In genomic region chr10:116890587-116890986, GRCm38 (mm10) we compare ENCODE assay signal across 12 mouse cellular contexts. TPM values are rescaled to one million over a fixed set of nuclear protein-coding genes. Genes with fewer than 3 reads are reported as not detected.
DNase-seq lines count a peak whose midpoint lies in the region; ATAC-seq lines count a peak whose summit lies in the region.
"Had no signal": no experiment of that assay in that cellular context is flagged by ENCODE, and none has a peak within 500 bp of the region (broad histone marks: within the 10 kb centered on the region; RNA-seq: fewer than 3 reads in every experiment).

No protein-coding gene starts in this region.

- H3K4me2 ChIP-seq in forebrain, embryonic 11.5 days (ENCODE audit: low read depth, low read length, severe bottlenecking), result no peak overlapping the region
- H3K4me2 ChIP-seq in forebrain, embryonic 14.5 days (ENCODE audit: low read length), result no peak overlapping the region
- no peak overlapping the region for H3K4me2 ChIP-seq in limb, embryonic 11.5 days (ENCODE audit: low read depth, severe bottlenecking)

- no peak overlapping the region for H3K4me3 ChIP-seq in forebrain, embryonic 11.5 days (ENCODE audit: low read depth, low read length)
- no peak overlapping the region for H3K4me3 ChIP-seq in forebrain, embryonic 10.5 days
- no peak overlapping the region for H3K4me3 ChIP-seq in forebrain, embryonic 14.5 days (ENCODE audit: low read depth, low read length)
- H3K4me3 ChIP-seq in limb, embryonic 11.5 days (ENCODE audit: low read depth, low read length), result no peak overlapping the region

- H3K36me3 ChIP-seq in forebrain, embryonic 11.5 days (ENCODE audit: control insufficient read depth, insufficient read depth, low read length), result no peaks in the 10 kb centered on the region
- no peaks in the 10 kb centered on the region for H3K36me3 ChIP-seq in forebrain, embryonic 10.5 days (replicated peaks)
- H3K36me3 ChIP-seq in forebrain, embryonic 14.5 days (ENCODE audit: control insufficient read depth, insufficient read depth, low read length), result no peaks in the 10 kb centered on the region
- no peaks in the 10 kb centered on the region for H3K36me3 ChIP-seq in limb, embryonic 11.5 days (ENCODE audit: control insufficient read depth, insufficient read depth, low read length)

- H3K9ac ChIP-seq in forebrain, embryonic 11.5 days (ENCODE audit: low read length), result no peak overlapping the region
- H3K9ac ChIP-seq in forebrain, embryonic 14.5 days (ENCODE audit: low read length), result no peak overlapping the region
- H3K9ac ChIP-seq in limb, embryonic 11.5 days (ENCODE audit: low read length), result no peak overlapping the region

- no peaks in the 10 kb centered on the region for H3K27me3 ChIP-seq in forebrain, embryonic 11.5 days (ENCODE audit: control insufficient read depth, insufficient read depth, low read length)
- H3K27me3 ChIP-seq in forebrain, embryonic 10.5 days (ENCODE audit: poor library complexity, severe bottlenecking), result no peaks in the 10 kb centered on the region
- H3K27me3 ChIP-seq in forebrain, embryonic 14.5 days (replicated peaks; ENCODE audit: control insufficient read depth, insufficient read depth, low read length), result no peaks in the 10 kb centered on the region
- no peaks in the 10 kb centered on the region for H3K27me3 ChIP-seq in limb, embryonic 11.5 days (ENCODE audit: control insufficient read depth, insufficient read depth, low read length)

- ATAC-seq in forebrain, embryonic 11.5 days (replicated peaks; ENCODE audit: low FRiP score), result peak; percentile 53; the same call in 1 of the 2 replicates
- peak; percentile 69; the same call in 1 of the 2 replicates for ATAC-seq in forebrain, embryonic 14.5 days
- ATAC-seq in limb, embryonic 11.5 days (ENCODE audit: insufficient number of reproducible peaks, low FRiP score, low TSS enrichment, low read depth), result no peak; the same call in 1 of the 2 replicates
- ATAC-seq: intestine, postnatal 0 days had no signal

- 51% methylated on average over 5 of the region's 5 CpGs for WGBS in forebrain, embryonic 11.5 days
- 57% methylated on average over 5 of the region's 5 CpGs for WGBS in forebrain, embryonic 10.5 days
- 40% methylated on average over 5 of the region's 5 CpGs for WGBS in forebrain, embryonic 14.5 days
- WGBS in limb, embryonic 11.5 days, result 45% methylated on average over 5 of the region's 5 CpGs

- H3K4me1 ChIP-seq in forebrain, embryonic 11.5 days (replicated peaks; ENCODE audit: control insufficient read depth, insufficient read depth, low read length), result no peaks in the 10 kb centered on the region
- no peaks in the 10 kb centered on the region for H3K4me1 ChIP-seq in forebrain, embryonic 10.5 days
- no peaks in the 10 kb centered on the region for H3K4me1 ChIP-seq in forebrain, embryonic 14.5 days (ENCODE audit: control insufficient read depth, insufficient read depth, low read length)
- peaks cover 16% of the 10 kb centered on the region for H3K4me1 ChIP-seq in limb, embryonic 11.5 days (ENCODE audit: control insufficient read depth, insufficient read depth, low read length)

- H3K27ac ChIP-seq in forebrain, embryonic 11.5 days (ENCODE audit: low read depth, low read length), result no peak overlapping the region
- no peak overlapping the region for H3K27ac ChIP-seq in forebrain, embryonic 10.5 days
- no peak overlapping the region for H3K27ac ChIP-seq in forebrain, embryonic 14.5 days (ENCODE audit: low read depth, low read length)
- H3K27ac ChIP-seq in limb, embryonic 11.5 days (replicated peaks; ENCODE audit: low read depth, low read length), result no peak overlapping the region

- no peak for DNase-seq in forebrain, embryonic 11.5 days (ENCODE audit: low spot score)
- no peak for DNase-seq in forebrain, embryonic 10.5 days (ENCODE audit: extremely low spot score, low spot score)
- peak; percentile 24 for DNase-seq in ES-CJ7 (ENCODE audit: low read depth, low spot score)
- peak; percentile 27 for DNase-seq in forebrain, embryonic 14.5 days (ENCODE audit: low spot score)
- peak; percentile 45 for DNase-seq in limb, embryonic 11.5 days (ENCODE audit: low spot score)
- no peak for DNase-seq in ovary, postnatal 36 days (ENCODE audit: low spot score)
- DNase-seq in testis, postnatal 10 days (ENCODE audit: low spot score), result no peak
- no peak for DNase-seq in urinary bladder, postnatal 25 days (ENCODE audit: low spot score)
- DNase-seq: gastrocnemius, postnatal 14 days; lung, adult 18-20 months; thymus, adult 18-20 months had no signal

- no peaks in the 10 kb centered on the region for H3K9me3 ChIP-seq in forebrain, embryonic 11.5 days (ENCODE audit: control insufficient read depth, low read length)
- no peaks in the 10 kb centered on the region for H3K9me3 ChIP-seq in forebrain, embryonic 10.5 days
- no peaks in the 10 kb centered on the region for H3K9me3 ChIP-seq in forebrain, embryonic 14.5 days (replicated peaks; ENCODE audit: control insufficient read depth, low read length)
- no peaks in the 10 kb centered on the region for H3K9me3 ChIP-seq in limb, embryonic 11.5 days (ENCODE audit: control insufficient read depth, low read length)

RNA-seq across cellular contexts. Expression of gene Myrfl, which starts 6.1 kb away (rescaled TPM):
- polyA plus RNA-seq in forebrain, embryonic 11.5 days (2014; fragmentation: Nextera tagmentation; extraction: Ambion mirVana), result 0.08 and 0.17 TPM in 2 replicates
- 0.07 TPM in 1 of 2 replicates, not detected in the other for polyA plus RNA-seq in forebrain, embryonic 10.5 days (2016; fragmentation: Nextera tagmentation; extraction: Ambion mirVana)
- polyA plus RNA-seq in forebrain, embryonic 14.5 days (2014; fragmentation: Nextera tagmentation; extraction: Ambion mirVana), result 0.06 and 0.11 TPM in 2 replicates
- 0.07 and 0.16 TPM in 2 replicates for polyA plus RNA-seq in limb, embryonic 11.5 days (2014; fragmentation: Nextera tagmentation; extraction: Ambion mirVana)

RNA-seq across cellular contexts. Expression of gene Rab3ip, which starts 60.0 kb away (rescaled TPM):
- polyA plus RNA-seq in forebrain, embryonic 11.5 days (2014; fragmentation: Nextera tagmentation; extraction: Ambion mirVana), result 45.7 and 46.5 TPM in 2 replicates
- polyA plus RNA-seq in forebrain, embryonic 10.5 days (2016; fragmentation: Nextera tagmentation; extraction: Ambion mirVana), result 41.5 and 43.0 TPM in 2 replicates
- polyA plus RNA-seq in forebrain, embryonic 14.5 days (2014; fragmentation: Nextera tagmentation; extraction: Ambion mirVana), result 37.3 and 42.8 TPM in 2 replicates
- 43.1 and 43.5 TPM in 2 replicates for polyA plus RNA-seq in limb, embryonic 11.5 days (2014; fragmentation: Nextera tagmentation; extraction: Ambion mirVana)

Comparison
In these comparisons a context has a peak if more than half of its experiments do, and no peak if none do; other contexts are left out.
1. DNase-seq: peak in ES-CJ7 (single experiment), forebrain, embryonic 14.5 days (single experiment) and limb, embryonic 11.5 days (single experiment); none in forebrain, embryonic 11.5 days (single experiment), forebrain, embryonic 10.5 days (single experiment), ovary, postnatal 36 days (single experiment), testis, postnatal 10 days (single experiment) and urinary bladder, postnatal 25 days (single experiment).